Mouse (Mus musculus): Measurements from ENCODE around the gene Erc2. TPM values are rescaled to one million over a fixed set of nuclear protein-coding genes. Genes with fewer than 3 reads are reported as not detected.

Erc2 gene
- polyA plus RNA-seq, 1 experiment from 2014 or later = 3.1 TPM

- no peak overlapping the region for H3K4me2 ChIP-seq (replicated peaks; ENCODE audit: low read depth)
- H3K27ac ChIP-seq (ENCODE audit: low read depth, low read length) = no peak overlapping the region
- H3K9me3 ChIP-seq (ENCODE audit: control insufficient read depth) = no peaks in the 10 kb centered on the region
- no peak for TF ChIP-seq CTCF (IDR thresholded peaks at IDR 0.05; ENCODE audit: low read depth)
- no peaks in the 10 kb centered on the region for H3K27me3 ChIP-seq (replicated peaks; ENCODE audit: control insufficient read depth, insufficient read depth, low read length)
- WGBS = 87% methylated on average over 5 of the region's 5 CpGs
- H3K4me3 ChIP-seq (ENCODE audit: low read depth, low read length) = no peak overlapping the region
- H3K36me3 ChIP-seq (ENCODE audit: control insufficient read depth, insufficient read depth) = no peaks in the 10 kb centered on the region
- no peak for ATAC-seq
- H3K9ac ChIP-seq (ENCODE audit: low read depth, low read length) = no peak overlapping the region
- H3K4me1 ChIP-seq (replicated peaks; ENCODE audit: control insufficient read depth, insufficient read depth, low read length) = no peaks in the 10 kb centered on the region
Observed at GRCm38 (mm10) chr14:28293921-28294320, 671.7 kb downstream of the Erc2 start.

GRCm38 (mm10) chr14:28295145-28295544 is 672.9 kb downstream of the Erc2 start:
- Histone ChIP-seq H3K27ac (ENCODE audit: low read depth, low read length) (no peak overlapping the region), H3K36me3 (ENCODE audit: control insufficient read depth, insufficient read depth) (no peaks in the 10 kb centered on the region), H3K4me2 (replicated peaks; ENCODE audit: low read depth) (no peak overlapping the region), H3K27me3 (replicated peaks; ENCODE audit: control insufficient read depth, insufficient read depth, low read length) (no peaks in the 10 kb centered on the region), H3K9me3 (ENCODE audit: control insufficient read depth) (no peaks in the 10 kb centered on the region), H3K9ac (ENCODE audit: low read depth, low read length) (no peak overlapping the region), H3K4me1 (replicated peaks; ENCODE audit: control insufficient read depth, insufficient read depth, low read length) (no peaks in the 10 kb centered on the region), H3K4me3 (ENCODE audit: low read depth, low read length) (no peak overlapping the region)
- no peak for ATAC-seq
- 43% methylated on average over 4 of the region's 4 CpGs for WGBS
- no peak for TF ChIP-seq CTCF (IDR thresholded peaks at IDR 0.05; ENCODE audit: low read depth)

GRCm38 (mm10) chr14:28300095-28300494 is 677.9 kb downstream of the Erc2 start:
- Histone ChIP-seq H3K4me1 (replicated peaks; ENCODE audit: control insufficient read depth, insufficient read depth, low read length) (no peaks in the 10 kb centered on the region), H3K27ac (ENCODE audit: low read depth, low read length) (no peak overlapping the region), H3K9me3 (ENCODE audit: control insufficient read depth) (no peaks in the 10 kb centered on the region), H3K4me3 (ENCODE audit: low read depth, low read length) (no peak overlapping the region), H3K27me3 (replicated peaks; ENCODE audit: control insufficient read depth, insufficient read depth, low read length) (no peaks in the 10 kb centered on the region), H3K36me3 (ENCODE audit: control insufficient read depth, insufficient read depth) (no peaks in the 10 kb centered on the region), H3K9ac (ENCODE audit: low read depth, low read length) (no peak overlapping the region), H3K4me2 (replicated peaks; ENCODE audit: low read depth) (no peak overlapping the region)
- WGBS = 48% methylated on average over 6 of the region's 6 CpGs
- TF ChIP-seq CTCF (IDR thresholded peaks at IDR 0.05; ENCODE audit: low read depth) = no peak
- no peak for ATAC-seq

- no peak for ATAC-seq
- H3K4me1 ChIP-seq (replicated peaks; ENCODE audit: control insufficient read depth, insufficient read depth, low read length) = no peaks in the 10 kb centered on the region
- H3K27ac ChIP-seq (ENCODE audit: low read depth, low read length) = no peak overlapping the region
- H3K9ac ChIP-seq (ENCODE audit: low read depth, low read length) = no peak overlapping the region
- no peak overlapping the region for H3K4me2 ChIP-seq (replicated peaks; ENCODE audit: low read depth)
- no peaks in the 10 kb centered on the region for H3K27me3 ChIP-seq (replicated peaks; ENCODE audit: control insufficient read depth, insufficient read depth, low read length)
- peak; percentile 61 for TF ChIP-seq CTCF (IDR thresholded peaks at IDR 0.05; ENCODE audit: low read depth)
- 60% methylated on average over 5 of the region's 5 CpGs for WGBS
- H3K9me3 ChIP-seq (ENCODE audit: control insufficient read depth) = no peaks in the 10 kb centered on the region
- no peak overlapping the region for H3K4me3 ChIP-seq (ENCODE audit: low read depth, low read length)
- H3K36me3 ChIP-seq (ENCODE audit: control insufficient read depth, insufficient read depth) = no peaks in the 10 kb centered on the region
Observed at GRCm38 (mm10) chr14:28301251-28301650, 679.0 kb downstream of the Erc2 start.

- TF ChIP-seq CTCF (IDR thresholded peaks at IDR 0.05; ENCODE audit: low read depth) = no peak
- 60% methylated on average over 5 of the region's 5 CpGs for WGBS
Observed at GRCm38 (mm10) chr14:28304131-28304530, 681.9 kb downstream of the Erc2 start.

GRCm38 (mm10) chr14:28308661-28309060 is 686.4 kb downstream of the Erc2 start:
- Histone ChIP-seq H3K27me3 (replicated peaks; ENCODE audit: control insufficient read depth, insufficient read depth, low read length) (no peaks in the 10 kb centered on the region), H3K4me2 (replicated peaks; ENCODE audit: low read depth) (no peak overlapping the region), H3K4me3 (ENCODE audit: low read depth, low read length) (no peak overlapping the region), H3K36me3 (ENCODE audit: control insufficient read depth, insufficient read depth) (no peaks in the 10 kb centered on the region), H3K4me1 (replicated peaks; ENCODE audit: control insufficient read depth, insufficient read depth, low read length) (no peaks in the 10 kb centered on the region), H3K9ac (ENCODE audit: low read depth, low read length) (no peak overlapping the region), H3K27ac (ENCODE audit: low read depth, low read length) (no peak overlapping the region), H3K9me3 (ENCODE audit: control insufficient read depth) (peaks cover 3% of the 10 kb centered on the region; the same call in 1 of the 2 replicates)
- no peak for ATAC-seq
- no peak for TF ChIP-seq CTCF (IDR thresholded peaks at IDR 0.05; ENCODE audit: low read depth)
- 90% methylated on average over 1 of the region's 1 CpGs for WGBS

More at GRCm38 (mm10) chr14:28304131-28304530, 681.9 kb downstream of the Erc2 start:
- Histone ChIP-seq H3K27ac (ENCODE audit: low read depth, low read length) (no peak overlapping the region), H3K4me1 (replicated peaks; ENCODE audit: control insufficient read depth, insufficient read depth, low read length) (no peaks in the 10 kb centered on the region), H3K4me2 (replicated peaks; ENCODE audit: low read depth) (no peak overlapping the region), H3K36me3 (ENCODE audit: control insufficient read depth, insufficient read depth) (no peaks in the 10 kb centered on the region), H3K9me3 (ENCODE audit: control insufficient read depth) (peaks cover 3% of the 10 kb centered on the region; the same call in 1 of the 2 replicates), H3K4me3 (ENCODE audit: low read depth, low read length) (no peak overlapping the region), H3K9ac (ENCODE audit: low read depth, low read length) (no peak overlapping the region), H3K27me3 (replicated peaks; ENCODE audit: control insufficient read depth, insufficient read depth, low read length) (no peaks in the 10 kb centered on the region)
- no peak for ATAC-seq

GRCm38 (mm10) chr14:28316851-28317250 is 694.6 kb downstream of the Erc2 start:
- Histone ChIP-seq H3K9ac (ENCODE audit: low read depth, low read length) (no peak overlapping the region), H3K27me3 (replicated peaks; ENCODE audit: control insufficient read depth, insufficient read depth, low read length) (no peaks in the 10 kb centered on the region), H3K27ac (ENCODE audit: low read depth, low read length) (no peak overlapping the region), H3K4me3 (ENCODE audit: low read depth, low read length) (no peak overlapping the region), H3K4me2 (replicated peaks; ENCODE audit: low read depth) (no peak overlapping the region), H3K4me1 (replicated peaks; ENCODE audit: control insufficient read depth, insufficient read depth, low read length) (no peaks in the 10 kb centered on the region), H3K9me3 (ENCODE audit: control insufficient read depth) (no peaks in the 10 kb centered on the region), H3K36me3 (ENCODE audit: control insufficient read depth, insufficient read depth) (no peaks in the 10 kb centered on the region)
- no peak for ATAC-seq
- no peak for TF ChIP-seq CTCF (IDR thresholded peaks at IDR 0.05; ENCODE audit: low read depth)
- 90% methylated on average over 7 of the region's 7 CpGs for WGBS
